Mouse (Mus musculus): ENCODE measurements around the gene Epgn. TPM values are rescaled to one million over a fixed set of nuclear protein-coding genes. Genes with fewer than 3 reads are reported as not detected.

Gene Epgn
- polyA plus RNA-seq, 2 experiments, result 0.06 TPM; not detected in 1

DNA sequence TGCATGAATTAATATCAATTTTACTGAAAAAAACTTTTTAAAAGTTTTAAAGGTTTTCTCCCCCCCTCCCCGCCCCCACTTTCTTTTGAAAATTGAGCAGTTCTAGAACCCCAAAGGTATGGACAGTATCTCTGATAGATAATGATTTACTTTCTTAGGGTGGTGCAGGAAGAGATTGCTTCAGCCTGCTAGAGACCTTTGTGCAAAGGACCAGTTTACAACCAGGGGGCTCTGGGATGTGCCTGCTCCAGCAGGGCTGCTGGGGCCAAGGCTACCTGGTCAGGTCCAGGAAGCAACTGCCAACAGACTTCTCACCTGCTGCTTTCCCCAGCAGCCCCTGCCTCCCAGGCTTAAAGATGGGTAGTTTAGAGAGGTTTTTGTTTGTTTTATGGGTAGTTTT, 47.8 kb downstream of the Epgn start:
- DNase-seq (ENCODE audit: low read depth in 3 of 3, low spot score in 3 of 3) (no peak), ATAC-seq (ENCODE audit: insufficient read depth) (no peak)
- Histone ChIP-seq H3K4me3 (ENCODE audit: insufficient read depth in 1 of 2, low read depth in 2 of 2, low read length in 2 of 2) (no peak overlapping the region), H3K27me3 (ENCODE audit: control insufficient read depth, insufficient read depth, low read length) (peaks cover 6% of the 10 kb centered on the region), H3K9me3 (ENCODE audit: control insufficient read depth, low read length) (no peaks in the 10 kb centered on the region), H3K4me2 (ENCODE audit: low read depth) (no peak overlapping the region), H3K27ac (no peak overlapping the region), H3K4me1 (replicated peaks; ENCODE audit: control insufficient read depth in 2 of 2, insufficient read depth in 2 of 2, low read length in 1 of 2) (no peaks in the 10 kb centered on the region), H3K36me3 (replicated peaks; ENCODE audit: control insufficient read depth, insufficient read depth, low read depth) (no peaks in the 10 kb centered on the region), H3K9ac (replicated peaks) (no peak overlapping the region)
- no peak for TF ChIP-seq CTCF (IDR thresholded peaks at IDR 0.05; ENCODE audit: low read depth)
- no peak for TF ChIP-seq EP300 (IDR thresholded peaks at IDR 0.05; ENCODE audit: low read depth)
- WGBS (ENCODE audit: insufficient replicate concordance), result 27% methylated on average over 1 of the region's 1 CpGs

DNA sequence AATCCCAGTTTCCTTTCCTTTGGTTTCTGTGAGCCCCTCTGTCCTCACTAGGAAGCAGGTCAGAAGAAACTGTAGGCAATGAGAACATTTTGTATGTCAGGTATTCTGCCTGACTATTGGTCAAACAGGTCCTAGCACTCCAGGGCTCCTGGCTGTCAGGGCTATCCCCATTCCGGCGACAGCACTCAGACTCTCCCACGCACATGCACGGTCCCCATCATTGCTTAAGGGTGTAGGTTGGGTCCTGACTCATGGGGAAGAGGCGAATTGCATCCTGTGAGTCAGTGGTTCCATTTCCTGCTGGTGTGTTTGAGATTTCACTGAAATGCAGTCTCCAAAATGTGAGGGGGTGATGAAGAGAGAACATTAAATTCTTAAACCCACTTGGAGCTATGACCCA, 55.8 kb downstream of the Epgn start:
- WGBS (ENCODE audit: insufficient replicate concordance), result 31% methylated on average over 5 of the region's 5 CpGs

More for the DNA sequence above, 55.8 kb downstream of the Epgn start:
- no peak overlapping the region for H3K4me2 ChIP-seq (ENCODE audit: low read depth)
- H3K27me3 ChIP-seq (ENCODE audit: control insufficient read depth, insufficient read depth, low read length), result no peaks in the 10 kb centered on the region
- no peak overlapping the region for H3K9ac ChIP-seq (replicated peaks)
- no peaks in the 10 kb centered on the region for H3K9me3 ChIP-seq (ENCODE audit: control insufficient read depth, low read length)
- ATAC-seq (ENCODE audit: insufficient read depth), result no peak
- H3K4me1 ChIP-seq (replicated peaks; ENCODE audit: control insufficient read depth in 2 of 2, insufficient read depth in 2 of 2, low read length in 1 of 2), result no peaks in the 10 kb centered on the region
- H3K36me3 ChIP-seq (replicated peaks; ENCODE audit: control insufficient read depth, insufficient read depth, low read depth), result no peaks in the 10 kb centered on the region
- H3K27ac ChIP-seq, result no peak overlapping the region
- H3K4me3 ChIP-seq (ENCODE audit: insufficient read depth in 1 of 2, low read depth in 2 of 2, low read length in 2 of 2), result no peak overlapping the region
- DNase-seq (ENCODE audit: low read depth in 3 of 3, low spot score in 3 of 3), result no peak
- TF ChIP-seq EP300 (IDR thresholded peaks at IDR 0.05; ENCODE audit: low read depth), result no peak
- TF ChIP-seq CTCF (IDR thresholded peaks at IDR 0.05; ENCODE audit: low read depth), result no peak

Other genes starting within 250 kb of the Epgn start
- 0.07 TPM in 1 of 2 replicates, not detected in the other for gene Cxcl3, start 241.4 kb upstream of the Epgn start, polyA plus RNA-seq (2012; rRNA removed)
- 0.17 TPM in 1 of 2 replicates, not detected in the other for gene Cxcl3, start 241.4 kb upstream of the Epgn start, polyA plus RNA-seq (2014; fragmentation: Nextera tagmentation; extraction: Ambion mirVana)
- 0.03 TPM in 1 of 2 replicates, not detected in the other for gene Cxcl15, start 232.9 kb upstream of the Epgn start, polyA plus RNA-seq (2012; rRNA removed)
- not detected in 2 replicates for gene Cxcl15, start 232.9 kb upstream of the Epgn start, polyA plus RNA-seq (2014; fragmentation: Nextera tagmentation; extraction: Ambion mirVana)
- gene Cxcl1, start 136.2 kb upstream of the Epgn start, polyA plus RNA-seq (2012; rRNA removed), result 1.5 and 2.5 TPM in 2 replicates
- gene Cxcl1, start 136.2 kb upstream of the Epgn start, polyA plus RNA-seq (2014; fragmentation: Nextera tagmentation; extraction: Ambion mirVana), result 1.8 and 5.9 TPM in 2 replicates
- 0.03 and 0.24 TPM in 2 replicates for gene Cxcl2, start 123.6 kb upstream of the Epgn start, polyA plus RNA-seq (2012; rRNA removed)
- not detected in 2 replicates for gene Cxcl2, start 123.6 kb upstream of the Epgn start, polyA plus RNA-seq (2014; fragmentation: Nextera tagmentation; extraction: Ambion mirVana)
- 3.7 and 4.4 TPM in 2 replicates for gene Mthfd2l, start 96.3 kb upstream of the Epgn start, polyA plus RNA-seq (2012; rRNA removed)
- gene Mthfd2l, start 96.3 kb upstream of the Epgn start, polyA plus RNA-seq (2014; fragmentation: Nextera tagmentation; extraction: Ambion mirVana), result 9.1 and 9.2 TPM in 2 replicates
- 0.02 and 0.06 TPM in 2 replicates for gene Ereg, start 47.2 kb downstream of the Epgn start, polyA plus RNA-seq (2012; rRNA removed)
- gene Ereg, start 47.2 kb downstream of the Epgn start, polyA plus RNA-seq (2014; fragmentation: Nextera tagmentation; extraction: Ambion mirVana), result 0.14 TPM in 1 of 2 replicates, not detected in the other
- not detected in 2 replicates for gene Areg, start 112.1 kb downstream of the Epgn start, polyA plus RNA-seq (2012; rRNA removed)
- gene Areg, start 112.1 kb downstream of the Epgn start, polyA plus RNA-seq (2014; fragmentation: Nextera tagmentation; extraction: Ambion mirVana), result not detected in 2 replicates

All from liver, embryonic 14.5 days (tissue).